Mouse (Mus musculus) urinary bladder, postnatal 0 days (tissue): ENCODE results near the gene Gsg1l. TPM values are rescaled to one million over a fixed set of nuclear protein-coding genes. Genes with fewer than 3 reads are reported as not detected.

ENCODE experiments used
- polyA plus RNA-seq: library from polyadenylated mRNA; unstranded; fragments of >200 nt; fragmentation: Nextera tagmentation; extraction: Ambion mirVana; gene quantifications from 2 replicates; pipeline ENCODE4 v1.2.1, GENCODE M21; 2015

Gene Gsg1l
- 0.46 and 0.54 TPM in 2 replicates for polyA plus RNA-seq

DNA sequence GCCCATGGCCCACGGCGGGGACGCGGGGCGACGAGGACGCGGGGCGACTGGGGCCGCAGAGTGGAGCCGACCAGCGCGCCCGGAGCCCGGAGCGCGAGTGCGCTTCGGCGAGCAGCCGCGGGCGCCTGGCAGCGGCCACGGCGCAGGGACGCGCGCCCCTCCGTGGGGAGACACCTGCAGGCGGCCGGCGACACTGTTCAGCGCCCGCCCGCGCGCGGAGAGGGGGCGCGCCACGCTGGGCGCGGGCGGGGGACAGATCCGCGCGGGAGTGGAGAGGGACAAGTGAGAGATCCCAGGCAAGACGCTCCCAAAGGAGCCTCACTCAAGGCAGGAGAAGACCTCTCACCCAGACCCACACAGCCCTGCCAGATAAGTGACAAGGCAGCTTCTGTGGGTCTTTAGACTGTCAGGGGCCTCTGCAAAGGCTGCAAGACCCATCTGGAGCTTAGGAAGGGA, at the start of gene Gsg1l:
Gene Gsg1l, minus strand, starts transcription at position 126 of the 456 bp plus-strand sequence.

Other genes with a start within 250 kb of the Gsg1l start
- 19.8 and 21.4 TPM in 2 replicates for gene Xpo6, start 118.1 kb upstream of the Gsg1l start, polyA plus RNA-seq
- gene Sbk1, start 190.2 kb upstream of the Gsg1l start, polyA plus RNA-seq: 2.3 and 3.1 TPM in 2 replicates